Mouse (Mus musculus) adrenal gland, adult (tissue): ENCODE results near the gene Olfr1157.

ENCODE experiments used
- DNase-seq, 2 experiments: peaks; one replicate each; pipeline ENCODE4 v3.0.0; 2022 to 2023; ENCODE audit warnings: low spot score in 1 of 2; ENCODE audit not compliant: inconsistent age in 2 of 2

Olfr1157 gene

GRCm38 (mm10) chr2:87968199-87968598, at the start of gene Olfr1157:
Gene Olfr1157 (minus strand): TSS chr2:87968299.
- DNase-seq: no peak

DNA sequence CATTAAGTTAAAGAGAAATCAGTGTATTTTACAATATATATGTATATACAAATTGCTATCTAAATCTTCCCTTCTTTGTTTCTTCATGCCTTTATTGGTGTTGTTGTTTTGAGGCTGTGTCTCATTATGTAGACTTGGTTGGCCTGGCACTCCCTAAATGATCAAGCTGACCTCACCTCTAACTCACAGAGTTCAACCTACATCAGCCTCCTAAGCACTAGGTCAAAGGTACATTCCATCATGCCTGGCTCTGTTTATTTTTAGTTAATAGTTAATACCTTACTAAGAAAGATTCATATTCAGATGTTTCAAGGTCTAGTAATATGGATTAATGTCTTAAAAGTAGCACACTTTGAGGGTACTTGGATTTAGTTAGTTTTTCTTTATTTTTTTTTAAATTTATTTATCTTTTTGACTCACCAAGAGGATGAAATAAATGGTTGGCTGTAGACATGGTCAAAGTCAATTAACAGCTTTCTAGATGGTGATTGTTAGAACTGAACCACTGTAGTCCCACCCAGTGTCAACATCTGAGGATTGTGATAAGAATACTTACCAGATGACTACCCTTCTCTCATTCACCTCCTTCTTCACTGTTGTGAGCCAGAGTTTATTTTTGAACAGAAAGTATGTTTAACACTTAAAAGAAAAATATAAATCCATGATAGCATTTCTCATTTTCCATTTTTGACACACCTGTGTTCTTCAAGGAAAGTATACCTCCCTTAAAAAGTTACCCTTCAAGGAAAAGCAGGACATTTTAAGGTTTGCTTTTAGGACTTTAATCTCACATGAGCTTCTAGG, 39.6 kb upstream of the Olfr1157 start, which contains the start of gene Olfr1160:
TSS of gene Olfr1160 (minus strand) at position 754 of the 804 bp plus-strand sequence.
- no peak for DNase-seq

DNA sequence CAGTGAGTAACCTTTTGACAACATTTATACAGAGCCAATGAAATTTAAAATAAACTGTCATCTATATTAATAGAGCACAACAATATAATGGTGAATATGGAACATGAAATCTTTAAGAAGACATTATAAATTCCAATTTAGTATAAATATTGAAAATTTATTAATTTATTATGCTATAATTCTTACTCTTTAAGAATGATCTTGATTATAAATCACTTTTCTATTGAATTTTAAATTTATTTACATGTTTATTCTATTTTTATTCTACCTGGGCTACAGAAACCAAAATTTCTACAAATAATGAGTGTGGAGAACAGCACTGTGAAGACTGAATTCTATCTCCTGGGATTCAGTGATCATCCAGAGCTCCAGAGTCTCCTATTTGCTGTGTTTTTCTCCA, 21.7 kb upstream of the Olfr1157 start, which contains the start of gene Olfr1158:
TSS of gene Olfr1158 (plus strand) at position 301 of the 400 bp plus-strand sequence.
- no peak for DNase-seq

DNA sequence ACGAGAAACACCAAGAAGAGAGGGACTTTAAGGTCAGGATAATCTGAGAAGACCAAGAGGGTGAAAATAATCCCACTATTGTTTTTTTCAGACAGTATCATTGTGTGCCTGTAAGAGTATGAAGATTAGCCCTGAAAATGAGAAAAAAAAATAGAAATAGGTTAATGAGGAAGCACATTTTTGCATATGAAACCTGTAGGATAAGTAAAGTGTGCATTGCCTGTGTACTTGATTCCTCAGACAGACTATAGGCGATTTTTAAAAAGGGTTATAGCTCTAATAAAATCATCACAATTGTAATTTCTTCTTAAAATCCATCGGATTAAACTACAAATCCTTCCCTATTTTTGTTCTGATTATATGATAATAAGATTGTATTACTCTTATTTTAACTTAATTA, 6.5 kb upstream of the Olfr1157 start, which contains the start of gene Olfr74:
TSS of gene Olfr74 (minus strand) at position 101 of the 400 bp plus-strand sequence.
- DNase-seq: no peak

- no peak for DNase-seq
These were observed 15.1 kb downstream of the Olfr1157 start, which contains the start of gene Olfr1156 for GRCm38 (mm10) chr2:87953000-87953399. Gene Olfr1156 (minus strand): TSS chr2:87953100.

- DNase-seq: no peak
These were observed 23.1 kb downstream of the Olfr1157 start, which contains the start of gene Olfr1155 for GRCm38 (mm10) chr2:87945037-87945436. Gene Olfr1155 (minus strand): TSS chr2:87945137.
